Mouse (Mus musculus) limb, embryonic 11.5 days (tissue): ENCODE measurements around the gene Slc16a7. TPM values are rescaled to one million over a fixed set of nuclear protein-coding genes. Genes with fewer than 3 reads are reported as not detected.

Source experiments
- ATAC-seq: fragments of 200-750 bp; cut with Nextera tagmentation; 2 replicates; pipeline ENCODE4 v1.8.0; 2017; ENCODE audit warnings: low read depth; ENCODE audit not compliant: insufficient number of reproducible peaks, low FRiP score, low TSS enrichment
- DNase-seq: peaks from one replicate; pipeline ENCODE4 v3.0.0-alpha.2; 2015; ENCODE audit warnings: low spot score
- H3K27ac ChIP-seq: fragments of 300-500 bp; sonication (generic); replicated peaks from 2 replicates; pipeline ENCODE4 v1.5.1; 2014; ENCODE audit warnings: low read depth, mild to moderate bottlenecking, low read length
- H3K27me3 ChIP-seq: fragments of 300-500 bp; sonication (generic); 2 replicates; pipeline ENCODE4 v1.6.1; 2014; ENCODE audit warnings: mild to moderate bottlenecking, low read length, mixed read lengths; ENCODE audit not compliant: control insufficient read depth, insufficient read depth
- H3K36me3 ChIP-seq: fragments of 300-500 bp; sonication (generic); 2 replicates; pipeline ENCODE4 v1.6.1; 2014; ENCODE audit warnings: mild to moderate bottlenecking, low read length, moderate library complexity, mixed read lengths; ENCODE audit not compliant: control insufficient read depth, insufficient read depth
- H3K4me1 ChIP-seq: fragments of 300-500 bp; sonication (generic); 2 replicates; pipeline ENCODE4 v1.6.1; 2014; ENCODE audit warnings: low read length, mixed read lengths; ENCODE audit not compliant: control insufficient read depth, insufficient read depth
- H3K4me2 ChIP-seq: fragments of 300-500 bp; sonication (generic); 2 replicates; pipeline ENCODE4 v1.6.1; 2014; ENCODE audit warnings: low read depth, mild to moderate bottlenecking, moderate library complexity; ENCODE audit not compliant: severe bottlenecking
- H3K4me3 ChIP-seq: fragments of 300-500 bp; sonication (generic); 2 replicates; pipeline ENCODE4 v1.5.1; 2014; ENCODE audit warnings: low read depth, low read length
- H3K9ac ChIP-seq: fragments of 300-500 bp; sonication (generic); 2 replicates; pipeline ENCODE4 v1.6.1; 2014; ENCODE audit warnings: mild to moderate bottlenecking, low read length
- H3K9me3 ChIP-seq: fragments of 300-500 bp; sonication (generic); 2 replicates; pipeline ENCODE4 v1.6.1; 2016; ENCODE audit warnings: low read length; ENCODE audit not compliant: control insufficient read depth
- WGBS: fragments of 180-500 bp; shearing (Covaris S2); extraction: QIAGEN DNeasy Blood & Tissue Kit; methylation state at CpG from one replicate; pipeline ENCODE4 v1.1.7; 2014; 5-methylcytosine and 5-hydroxymethylcytosine counted together
- polyA plus RNA-seq: library from polyadenylated mRNA; unstranded; fragments of >200 nt; fragmentation: Nextera tagmentation; extraction: Ambion mirVana; gene quantifications from 2 replicates; pipeline ENCODE4 v1.2.1, GENCODE M21; 2014

The Slc16a7 gene
- polyA plus RNA-seq, 1 experiment from 2014 or later = 4.3 TPM

GRCm38 (mm10) chr10:125333799-125334198, 55.5 kb downstream of the Slc16a7 start:
- Histone ChIP-seq H3K36me3 (no peaks in the 10 kb centered on the region), H3K4me2 (no peak overlapping the region), H3K4me1 (peaks cover 5% of the 10 kb centered on the region; the same call in 1 of the 2 replicates), H3K27ac (no peak overlapping the region), H3K27me3 (no peaks in the 10 kb centered on the region), H3K9ac (no peak overlapping the region), H3K4me3 (no peak overlapping the region), H3K9me3 (no peaks in the 10 kb centered on the region)
- DNase-seq (no peak), ATAC-seq (no peak)
- WGBS = 95% methylated on average over 5 of the region's 5 CpGs

DNA sequence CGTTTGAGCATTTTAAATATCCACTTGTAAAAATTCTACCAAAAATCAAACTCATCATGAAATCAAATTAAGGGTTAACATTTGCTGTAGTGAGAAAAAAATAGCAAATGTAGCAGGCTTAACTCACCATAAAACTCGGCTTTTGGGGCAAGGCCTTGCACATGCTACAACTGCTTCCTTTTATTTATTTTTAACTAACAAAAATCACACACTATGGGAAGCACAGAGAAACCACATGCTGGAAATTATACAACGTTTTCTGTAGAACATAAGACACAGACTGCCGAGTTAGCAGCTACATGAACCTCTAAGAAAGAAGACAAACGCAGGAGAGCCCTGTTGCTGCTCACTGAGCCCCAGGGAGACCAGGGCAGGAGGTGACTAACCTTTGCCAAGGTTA, 57.9 kb downstream of the Slc16a7 start:
- Histone ChIP-seq H3K9me3 (no peaks in the 10 kb centered on the region), H3K27ac (no peak overlapping the region), H3K36me3 (no peaks in the 10 kb centered on the region), H3K4me2 (no peak overlapping the region), H3K27me3 (no peaks in the 10 kb centered on the region), H3K4me3 (no peak overlapping the region), H3K4me1 (peaks cover 14% of the 10 kb centered on the region; the same call in 1 of the 2 replicates), H3K9ac (no peak overlapping the region)
- DNase-seq (no peak), ATAC-seq (no peak)
- WGBS = 57% methylated on average over 5 of the region's 5 CpGs

DNA sequence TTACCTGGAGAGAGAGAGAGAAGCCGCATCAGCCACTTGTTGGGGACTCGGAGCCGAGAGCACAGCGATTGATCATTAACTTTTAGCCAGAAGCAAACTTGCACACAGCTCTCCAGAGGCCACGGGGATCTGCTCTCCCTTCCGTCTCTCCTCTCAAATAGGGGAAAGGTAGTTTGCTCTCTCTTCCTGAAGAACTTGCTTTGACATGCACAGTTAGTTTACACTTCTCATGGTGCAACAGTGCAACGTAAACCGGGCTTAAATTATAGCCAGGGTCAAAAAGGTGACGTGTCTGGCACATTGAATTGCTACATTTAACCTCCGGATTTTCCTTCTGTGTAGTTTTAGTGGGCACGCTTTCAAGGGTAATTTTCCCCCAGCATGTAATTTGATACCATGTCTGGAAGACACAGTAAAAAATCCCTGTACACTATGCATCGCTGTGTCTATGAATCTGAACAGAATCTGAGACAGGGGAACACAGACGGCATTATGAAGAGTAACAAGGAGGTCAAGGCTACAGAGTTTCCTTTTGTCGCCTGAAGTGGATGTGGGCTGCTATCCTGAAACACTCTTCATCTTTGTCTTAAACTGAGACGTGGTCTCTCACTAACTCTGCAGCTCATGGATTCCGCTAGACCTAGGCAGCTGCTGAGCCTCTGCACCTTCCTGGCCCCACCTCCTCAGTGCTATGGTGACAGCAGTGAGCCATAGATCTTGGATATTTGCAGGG, 60.8 kb downstream of the Slc16a7 start:
- ATAC-seq (peak; percentile 84), DNase-seq (peak; percentile 68)
- H3K36me3 ChIP-seq = no peaks in the 10 kb centered on the region
- no peaks in the 10 kb centered on the region for H3K9me3 ChIP-seq
- WGBS = 4% methylated on average over 16 of the region's 16 CpGs
- H3K27ac ChIP-seq = peak overlapping the region; percentile 73
- H3K27me3 ChIP-seq = no peaks in the 10 kb centered on the region
- peak overlapping the region; percentile 35 for H3K4me2 ChIP-seq
- peak overlapping the region; percentile 24 for H3K4me3 ChIP-seq
- no peak overlapping the region; the same call in 1 of the 2 replicates for H3K9ac ChIP-seq
- H3K4me1 ChIP-seq = peaks cover 17% of the 10 kb centered on the region; the same call in 1 of the 2 replicates

- no peak for ATAC-seq
- no peak for DNase-seq
- no peaks in the 10 kb centered on the region for H3K9me3 ChIP-seq
- H3K4me2 ChIP-seq = no peak overlapping the region
- H3K4me3 ChIP-seq = no peak overlapping the region
- H3K27ac ChIP-seq = no peak overlapping the region
- H3K9ac ChIP-seq = no peak overlapping the region
- no peaks in the 10 kb centered on the region for H3K27me3 ChIP-seq
- H3K36me3 ChIP-seq = no peaks in the 10 kb centered on the region
- 86% methylated on average over 7 of the region's 7 CpGs for whole genome bisulfite sequencing
- H3K4me1 ChIP-seq = peaks cover 17% of the 10 kb centered on the region; the same call in 1 of the 2 replicates
Observed at GRCm38 (mm10) chr10:125324871-125325565, 64.2 kb downstream of the Slc16a7 start.

GRCm38 (mm10) chr10:125324149-125324834, 65.0 kb downstream of the Slc16a7 start:
- Histone ChIP-seq H3K4me1 (peaks cover 16% of the 10 kb centered on the region; the same call in 1 of the 2 replicates), H3K9ac (no peak overlapping the region), H3K9me3 (no peaks in the 10 kb centered on the region), H3K4me2 (no peak overlapping the region), H3K4me3 (no peak overlapping the region), H3K36me3 (no peaks in the 10 kb centered on the region), H3K27ac (no peak overlapping the region), H3K27me3 (no peaks in the 10 kb centered on the region)
- ATAC-seq (no peak), DNase-seq (no peak)
- 85% methylated on average over 13 of the region's 13 CpGs for WGBS

DNA sequence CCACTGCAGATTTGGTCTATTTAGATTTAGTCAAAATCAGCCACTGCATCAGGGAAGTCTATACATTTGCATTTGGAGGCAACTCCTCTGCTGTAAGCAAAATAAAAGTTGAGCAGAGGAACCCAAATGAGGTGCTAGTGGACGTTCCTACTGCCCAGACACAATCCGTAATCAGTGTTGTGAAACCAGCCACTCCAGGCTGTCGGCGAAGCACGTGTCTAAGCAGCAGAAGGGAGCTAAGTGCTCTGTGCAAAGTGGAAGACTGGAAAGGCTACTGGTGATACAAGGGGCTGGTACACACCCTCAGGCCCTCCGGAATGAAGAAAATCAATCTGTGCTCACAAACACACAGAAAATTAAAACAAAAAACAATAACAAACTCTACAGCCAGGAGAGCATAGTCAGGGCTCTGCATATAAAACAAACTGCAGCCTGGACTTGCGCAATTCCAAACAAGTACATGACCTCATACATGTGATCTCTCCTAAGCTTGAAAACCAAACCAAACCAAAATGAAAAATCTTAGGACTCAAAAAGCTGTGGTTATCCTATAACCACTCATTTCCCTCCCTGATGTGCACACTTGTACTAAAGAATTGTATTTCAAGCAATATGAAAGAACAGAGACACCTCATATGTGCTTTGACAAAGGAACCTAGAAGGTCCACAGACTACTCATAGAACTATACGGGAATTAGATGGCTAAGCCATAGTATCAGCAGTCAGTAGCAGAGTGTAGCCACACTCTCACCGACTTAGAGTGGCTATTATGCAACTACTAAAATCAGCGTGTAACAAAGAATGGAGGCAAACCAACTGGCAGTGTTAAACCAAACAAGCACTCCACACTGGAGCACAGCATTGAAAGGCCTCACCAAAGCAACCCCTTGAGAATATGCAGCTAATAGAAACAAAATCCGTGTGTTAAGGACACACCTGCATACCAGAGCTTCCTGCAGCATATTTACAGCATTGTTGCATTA, 67.5 kb downstream of the Slc16a7 start:
- Histone ChIP-seq H3K27me3 (no peaks in the 10 kb centered on the region), H3K36me3 (no peaks in the 10 kb centered on the region), H3K9ac (no peak overlapping the region), H3K4me3 (no peak overlapping the region), H3K9me3 (no peaks in the 10 kb centered on the region), H3K4me2 (no peak overlapping the region), H3K4me1 (0 out of 2 replicates have a peak, but pooled peaks cover 2% of the 10 kb centered on the region), H3K27ac (no peak overlapping the region)
- no peak for DNase-seq
- WGBS = 80% methylated on average over 11 of the region's 11 CpGs
- ATAC-seq = no peak

DNA sequence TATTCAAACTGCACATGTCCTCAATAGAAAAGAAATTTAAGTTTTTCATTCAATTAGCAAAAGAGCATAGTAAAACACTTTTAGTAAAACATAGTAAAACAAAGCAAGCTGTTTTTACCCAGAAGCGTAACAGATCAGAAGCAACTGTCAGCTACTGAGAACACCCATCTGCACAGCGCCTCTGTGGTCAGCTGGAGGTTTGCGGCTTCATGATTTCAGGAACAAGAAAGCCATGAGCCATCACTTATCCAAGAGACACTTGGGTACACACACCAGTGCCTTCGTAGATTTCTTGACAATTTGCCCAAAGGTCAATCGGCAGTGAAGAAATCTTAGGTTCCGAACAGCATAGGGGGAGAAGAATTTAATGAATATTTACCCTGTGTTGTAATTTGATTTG, 71.9 kb downstream of the Slc16a7 start:
- no peak overlapping the region for H3K9ac ChIP-seq
- H3K27me3 ChIP-seq = no peaks in the 10 kb centered on the region
- H3K9me3 ChIP-seq = no peaks in the 10 kb centered on the region
- H3K36me3 ChIP-seq = no peaks in the 10 kb centered on the region
- H3K27ac ChIP-seq = no peak overlapping the region
- DNase-seq (no peak), ATAC-seq (no peak)
- WGBS = 84% methylated on average over 6 of the region's 6 CpGs
- H3K4me3 ChIP-seq = no peak overlapping the region
- H3K4me2 ChIP-seq = no peak overlapping the region
- H3K4me1 ChIP-seq = no peaks in the 10 kb centered on the region
